Mouse (Mus musculus): Measurements from ENCODE around the gene Gnl3. TPM values are rescaled to one million over a fixed set of nuclear protein-coding genes. Genes with fewer than 3 reads are reported as not detected.
A peak's percentile ranks its signal among the peaks of the same experiment; 100 is the strongest.

Gene Gnl3
- polyA plus RNA-seq (2015; fragmentation: Nextera tagmentation; extraction: Ambion mirVana), result 127 and 134 TPM in 2 replicates

DNA sequence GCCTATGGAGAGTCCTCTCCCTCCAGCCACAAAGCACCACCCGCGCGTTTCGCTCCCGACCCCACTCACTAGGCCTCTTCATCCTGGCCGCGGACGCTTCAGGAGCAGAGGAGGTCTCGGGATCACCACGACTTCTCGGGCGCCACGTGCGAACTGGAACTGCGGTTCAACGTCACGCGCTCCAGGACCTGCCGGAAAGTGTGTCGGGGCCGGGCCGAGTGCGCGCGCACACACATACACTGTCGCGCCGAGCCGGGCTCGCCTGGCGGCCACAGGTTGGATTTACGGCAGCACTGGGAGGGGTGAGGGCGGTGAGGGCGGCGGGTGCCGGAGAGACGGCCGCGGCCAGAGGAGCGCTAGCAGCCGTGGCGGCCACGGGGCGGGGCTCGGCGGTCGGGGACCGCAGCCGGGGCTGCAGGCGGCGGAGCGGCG, at the start of gene Gnl3, which contains the start of gene Pbrm1:
Gene Gnl3 (minus strand): TSS at position 293 of the 432 bp plus-strand sequence.
Gene Pbrm1 (plus strand): TSS at position 279 of the 432 bp plus-strand sequence.
- Histone ChIP-seq H3K27ac (peak within 1 kb of the TSS; percentile 98), H3K27me3 (no peaks in the 10 kb centered on the region), H3K9me3 (replicated peaks) (no peaks in the 10 kb centered on the region), H3K4me2 (peak within 1 kb of the TSS; percentile 81), H3K9ac (peak within 1 kb of the TSS; percentile 94), H3K4me1 (peaks cover 30% of the 10 kb centered on the region), H3K36me3 (peaks cover 59% of the 10 kb centered on the region), H3K4me3 (replicated peaks) (peak within 1 kb of the TSS; percentile 88)
- peak; percentile 96 for ATAC-seq (replicated peaks; ENCODE audit: low FRiP score)
- under 1% methylated on average over 42 of the region's 53 CpGs for WGBS

DNA sequence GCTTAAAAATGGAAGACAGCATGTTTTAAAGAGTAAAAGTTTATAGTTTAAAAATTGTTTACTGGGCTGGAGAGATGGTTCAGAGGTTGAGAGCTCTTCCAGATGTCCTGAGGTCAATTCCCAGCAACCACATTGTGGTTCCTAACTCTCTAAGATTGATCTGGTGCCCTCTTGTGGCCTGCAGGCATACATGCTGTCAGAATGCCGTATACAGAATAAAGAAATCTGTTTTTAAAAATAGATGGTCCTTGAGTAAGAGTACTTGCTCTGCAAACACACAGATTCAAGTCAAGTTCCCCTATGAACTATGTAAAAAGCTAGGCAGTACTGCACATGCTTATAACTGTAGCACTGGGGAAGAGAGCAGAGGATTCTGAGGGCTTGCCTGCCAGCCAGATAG, 43.3 kb upstream of the Gnl3 start:
- no peak overlapping the region for H3K4me2 ChIP-seq
- peaks cover 85% of the 10 kb centered on the region for H3K36me3 ChIP-seq
- ATAC-seq (replicated peaks; ENCODE audit: low FRiP score), result no peak
- H3K4me3 ChIP-seq (replicated peaks), result no peak overlapping the region
- H3K27me3 ChIP-seq, result no peaks in the 10 kb centered on the region
- H3K9ac ChIP-seq, result no peak overlapping the region
- no peaks in the 10 kb centered on the region for H3K4me1 ChIP-seq
- WGBS, result 76% methylated on average over 1 of the region's 1 CpGs
- H3K9me3 ChIP-seq (replicated peaks), result no peaks in the 10 kb centered on the region
- no peak overlapping the region for H3K27ac ChIP-seq

DNA sequence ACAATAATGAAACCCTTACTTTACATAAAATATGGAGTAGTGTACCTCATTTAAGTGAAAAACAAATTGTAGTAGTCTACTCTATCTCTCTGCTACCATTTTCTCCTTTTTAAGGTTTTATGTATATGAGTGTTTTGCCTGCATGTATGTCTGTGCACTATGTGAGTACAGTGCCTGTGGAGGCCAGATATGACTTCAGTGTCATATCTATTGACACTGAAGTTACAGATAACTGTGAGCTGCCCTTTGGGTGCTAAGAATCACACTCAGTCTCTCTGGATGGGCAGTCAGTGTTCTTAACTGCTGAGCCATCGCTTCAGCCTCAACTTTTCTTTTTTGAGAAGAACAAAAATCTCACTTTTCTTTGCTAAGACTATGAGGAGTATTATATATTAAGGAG, 26.9 kb upstream of the Gnl3 start:
- no peak overlapping the region for H3K4me3 ChIP-seq (replicated peaks)
- H3K4me1 ChIP-seq, result no peaks in the 10 kb centered on the region
- peaks cover 77% of the 10 kb centered on the region for H3K36me3 ChIP-seq
- 90% methylated on average over 1 of the region's 1 CpGs for WGBS
- H3K9ac ChIP-seq, result no peak overlapping the region
- ATAC-seq (replicated peaks; ENCODE audit: low FRiP score), result no peak
- H3K9me3 ChIP-seq (replicated peaks), result no peaks in the 10 kb centered on the region
- no peak overlapping the region for H3K4me2 ChIP-seq
- H3K27me3 ChIP-seq, result no peaks in the 10 kb centered on the region
- H3K27ac ChIP-seq, result no peak overlapping the region

DNA sequence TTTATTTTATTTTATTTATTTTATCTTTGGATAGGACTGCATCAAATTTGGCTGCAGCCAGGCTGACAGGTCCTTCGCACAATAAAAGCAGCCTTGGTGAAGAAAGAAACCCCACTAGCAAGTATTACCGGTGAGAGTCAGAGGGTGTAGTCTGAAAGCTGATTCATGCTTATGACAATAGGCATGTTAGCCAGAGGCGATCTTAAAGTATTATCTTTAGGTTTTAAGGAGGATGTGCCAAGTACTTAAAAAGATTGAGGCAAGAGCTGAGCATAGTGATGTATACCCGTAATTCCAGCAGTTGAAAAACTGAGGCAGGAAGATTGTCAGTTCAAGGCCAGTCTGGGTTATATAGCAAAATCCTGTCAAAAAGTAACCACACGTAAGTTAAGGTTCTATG, 26.3 kb upstream of the Gnl3 start:
- 93% methylated on average over 5 of the region's 5 CpGs for WGBS
- Histone ChIP-seq H3K36me3 (peaks cover 74% of the 10 kb centered on the region), H3K4me3 (replicated peaks) (no peak overlapping the region), H3K9me3 (replicated peaks) (no peaks in the 10 kb centered on the region), H3K27ac (no peak overlapping the region), H3K4me2 (no peak overlapping the region), H3K9ac (no peak overlapping the region), H3K4me1 (no peaks in the 10 kb centered on the region), H3K27me3 (no peaks in the 10 kb centered on the region)
- ATAC-seq (replicated peaks; ENCODE audit: low FRiP score), result no peak

DNA sequence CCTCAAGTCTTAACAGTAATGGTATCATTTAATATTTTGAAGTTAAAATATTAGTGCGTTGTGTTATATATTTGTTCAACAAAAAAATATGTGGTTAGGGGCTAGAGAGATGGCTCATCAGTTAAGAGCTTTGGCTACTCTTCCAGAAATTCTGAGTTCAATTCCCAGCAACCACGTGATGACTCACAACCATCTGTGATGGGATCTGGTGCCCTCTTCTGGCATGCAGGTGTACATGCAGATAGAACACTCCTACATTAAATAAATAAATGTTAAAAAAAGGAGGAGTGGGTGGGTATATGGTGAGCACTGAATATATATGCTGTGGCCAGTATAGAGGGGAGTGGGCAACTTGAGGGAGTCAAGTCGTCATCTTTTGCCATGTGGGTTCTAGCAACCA, 6.8 kb upstream of the Gnl3 start:
- Histone ChIP-seq H3K4me2 (no peak overlapping the region), H3K27ac (no peak overlapping the region), H3K27me3 (no peaks in the 10 kb centered on the region), H3K4me1 (peaks cover 4% of the 10 kb centered on the region), H3K4me3 (replicated peaks) (no peak overlapping the region), H3K36me3 (peaks cover 81% of the 10 kb centered on the region), H3K9me3 (replicated peaks) (no peaks in the 10 kb centered on the region), H3K9ac (no peak overlapping the region)
- no peak for ATAC-seq (replicated peaks; ENCODE audit: low FRiP score)
- 78% methylated on average over 3 of the region's 3 CpGs for WGBS

DNA sequence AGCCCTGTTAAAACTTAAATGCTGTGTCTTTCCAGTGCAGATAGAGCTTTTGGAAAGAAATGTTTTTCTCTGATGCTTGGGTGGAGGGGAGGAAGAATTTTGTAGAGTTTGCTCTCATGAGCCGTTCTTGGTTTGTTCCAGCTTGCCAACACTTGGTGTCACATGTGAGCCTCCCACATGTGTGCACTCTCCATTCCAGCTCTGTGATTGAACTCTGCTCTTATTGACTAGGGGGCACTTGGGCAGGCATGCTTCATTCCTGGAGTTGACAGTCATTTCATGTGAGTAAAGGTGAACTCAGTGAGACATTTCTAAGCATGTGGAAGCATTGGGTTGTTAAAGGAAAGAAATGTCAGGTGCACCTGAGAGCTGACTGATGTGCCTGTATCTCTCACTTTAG, 3.6 kb upstream of the Gnl3 start:
- H3K36me3 ChIP-seq, result peaks cover 56% of the 10 kb centered on the region
- 37% methylated on average over 1 of the region's 1 CpGs for WGBS

DNA sequence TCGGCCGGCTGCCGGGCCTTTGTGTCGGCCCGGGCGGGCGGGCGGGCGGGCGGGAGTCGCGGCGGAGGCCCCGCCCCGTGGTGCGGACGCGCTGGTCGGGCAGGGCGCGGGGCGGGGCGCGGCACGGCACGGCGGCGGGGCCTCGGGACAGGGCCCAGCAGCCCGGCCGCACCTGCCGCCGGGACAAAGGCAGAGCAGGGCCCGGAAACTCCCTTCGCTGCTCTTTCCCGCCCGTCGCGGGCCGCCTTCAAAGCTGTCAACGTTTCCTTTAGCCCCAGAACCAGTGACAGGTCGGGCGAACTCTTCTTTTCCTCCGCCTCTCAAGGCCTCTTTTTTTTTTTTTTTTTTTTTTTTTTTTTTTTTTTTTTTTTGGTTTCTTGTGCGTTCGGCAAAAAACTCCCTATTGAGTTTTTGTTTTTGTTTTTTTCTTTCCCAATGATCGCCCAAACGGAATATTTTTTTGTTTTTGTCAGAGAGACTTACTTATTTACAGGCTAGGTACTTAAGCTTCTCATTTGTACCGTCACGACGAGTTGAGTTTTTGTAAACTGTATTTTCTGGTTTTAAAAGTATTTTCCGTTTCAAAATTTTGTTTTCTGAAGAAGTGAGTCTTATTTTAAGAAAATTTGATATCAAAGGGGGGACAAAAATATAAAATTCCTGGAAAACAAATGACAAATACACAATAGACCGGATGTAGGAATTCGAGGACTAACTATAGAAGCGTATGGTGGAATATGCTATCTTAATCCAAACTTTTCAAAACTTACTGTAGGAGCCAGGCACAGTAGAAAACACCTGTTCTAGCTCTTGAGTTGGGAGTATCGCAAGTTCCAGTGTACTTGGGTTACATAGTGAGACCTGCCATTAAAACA, 616 bp upstream of the Gnl3 start:
- Histone ChIP-seq H3K27ac (peak overlapping the region; percentile 98), H3K9me3 (replicated peaks) (no peaks in the 10 kb centered on the region), H3K4me1 (peaks cover 30% of the 10 kb centered on the region), H3K9ac (peak overlapping the region; percentile 94), H3K36me3 (peaks cover 58% of the 10 kb centered on the region), H3K4me2 (peak overlapping the region; percentile 81), H3K27me3 (no peaks in the 10 kb centered on the region), H3K4me3 (replicated peaks) (peak overlapping the region; percentile 88)
- WGBS, result 4% methylated on average over 36 of the region's 56 CpGs
- peak; percentile 96 for ATAC-seq (replicated peaks; ENCODE audit: low FRiP score)

More for the DNA sequence above, 3.6 kb upstream of the Gnl3 start:
- Histone ChIP-seq H3K9ac (no peak overlapping the region), H3K9me3 (replicated peaks) (no peaks in the 10 kb centered on the region), H3K4me1 (peaks cover 20% of the 10 kb centered on the region), H3K4me2 (no peak overlapping the region), H3K27me3 (no peaks in the 10 kb centered on the region), H3K27ac (no peak overlapping the region), H3K4me3 (replicated peaks) (no peak overlapping the region)
- ATAC-seq (replicated peaks; ENCODE audit: low FRiP score), result no peak

DNA sequence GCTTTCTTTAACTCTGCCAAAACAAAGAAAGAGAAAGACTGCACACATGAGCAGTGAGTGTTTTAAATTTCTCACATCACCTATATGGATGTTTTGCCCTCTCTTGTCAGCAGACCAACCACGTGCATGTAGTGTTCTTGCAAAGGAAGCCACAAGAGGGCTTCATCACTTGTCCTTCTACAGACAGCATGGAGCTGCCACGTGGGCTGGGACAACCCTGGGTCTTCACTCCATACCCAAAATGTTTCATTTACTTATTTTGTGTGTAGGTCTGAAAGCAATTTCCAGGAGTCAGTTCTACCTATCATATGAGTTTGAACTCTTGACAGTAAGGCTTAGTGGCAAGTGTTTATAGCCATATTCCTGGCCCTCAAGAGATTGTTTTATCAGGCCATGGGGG, 1.1 kb downstream of the Gnl3 start:
- WGBS, result 0% methylated on average over 2 of the region's 2 CpGs
- Histone ChIP-seq H3K36me3 (peaks cover 61% of the 10 kb centered on the region), H3K4me3 (replicated peaks) (peak overlapping the region; percentile 88), H3K9ac (peak overlapping the region; percentile 94), H3K9me3 (replicated peaks) (no peaks in the 10 kb centered on the region), H3K4me1 (peaks cover 30% of the 10 kb centered on the region), H3K4me2 (peak overlapping the region; percentile 81), H3K27me3 (no peaks in the 10 kb centered on the region), H3K27ac (0 out of 2 replicates have a peak overlapping the region, but pooled peaks have one; percentile 98)
- ATAC-seq (replicated peaks; ENCODE audit: low FRiP score), result no peak

DNA sequence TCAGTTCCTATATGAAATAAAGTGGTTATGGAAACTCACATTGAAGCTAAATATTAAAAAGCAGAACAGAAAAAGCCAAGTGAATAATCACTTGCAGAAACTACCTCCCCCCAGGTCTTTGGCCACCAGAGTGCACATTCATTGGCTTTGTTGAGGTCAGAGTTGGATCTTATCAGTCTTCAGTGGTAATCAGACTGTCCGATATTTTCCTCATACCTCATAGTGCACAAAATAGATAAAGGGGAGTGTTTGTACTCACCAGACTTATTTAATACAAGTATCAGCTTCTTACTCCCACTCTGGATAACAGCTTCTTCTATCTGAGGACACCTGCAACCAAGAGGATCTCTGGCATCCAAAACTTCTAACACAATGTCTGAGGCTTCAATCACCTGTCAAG, 2.9 kb downstream of the Gnl3 start:
- H3K27me3 ChIP-seq, result no peaks in the 10 kb centered on the region
- no peak overlapping the region for H3K9ac ChIP-seq
- no peak overlapping the region for H3K4me2 ChIP-seq
- 85% methylated on average over 1 of the region's 1 CpGs for WGBS
- ATAC-seq (replicated peaks; ENCODE audit: low FRiP score), result no peak
- H3K4me3 ChIP-seq (replicated peaks), result no peak overlapping the region
- H3K36me3 ChIP-seq, result peaks cover 68% of the 10 kb centered on the region
- no peaks in the 10 kb centered on the region for H3K9me3 ChIP-seq (replicated peaks)
- H3K4me1 ChIP-seq, result peaks cover 26% of the 10 kb centered on the region
- H3K27ac ChIP-seq, result no peak overlapping the region

DNA sequence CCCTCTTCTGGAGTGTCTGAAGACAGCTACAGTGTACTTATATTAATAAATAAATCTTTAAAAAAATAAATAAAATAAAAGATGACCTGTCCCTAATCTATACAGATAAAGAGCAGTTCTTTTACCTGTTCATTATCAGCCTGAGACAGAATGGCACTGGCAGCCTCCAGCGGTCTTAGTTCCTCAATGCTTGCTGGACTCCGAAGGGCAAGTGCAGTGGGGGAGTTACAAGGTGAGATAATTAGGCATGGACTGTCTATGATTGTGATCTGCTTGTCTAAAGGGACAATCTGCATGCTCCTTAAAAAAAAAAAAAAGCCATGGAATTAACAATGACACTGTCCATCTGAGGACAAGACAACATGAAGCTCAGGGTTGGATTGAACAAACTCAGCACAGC, 5.0 kb downstream of the Gnl3 start:
- H3K4me1 ChIP-seq, result peaks cover 16% of the 10 kb centered on the region
- no peaks in the 10 kb centered on the region for H3K9me3 ChIP-seq (replicated peaks)
- H3K4me3 ChIP-seq (replicated peaks), result no peak overlapping the region
- peaks cover 86% of the 10 kb centered on the region for H3K36me3 ChIP-seq
- 98% methylated on average over 2 of the region's 2 CpGs for WGBS
- no peaks in the 10 kb centered on the region for H3K27me3 ChIP-seq
- H3K4me2 ChIP-seq, result no peak overlapping the region
- H3K9ac ChIP-seq, result no peak overlapping the region
- H3K27ac ChIP-seq, result no peak overlapping the region
- ATAC-seq (replicated peaks; ENCODE audit: low FRiP score), result no peak

DNA sequence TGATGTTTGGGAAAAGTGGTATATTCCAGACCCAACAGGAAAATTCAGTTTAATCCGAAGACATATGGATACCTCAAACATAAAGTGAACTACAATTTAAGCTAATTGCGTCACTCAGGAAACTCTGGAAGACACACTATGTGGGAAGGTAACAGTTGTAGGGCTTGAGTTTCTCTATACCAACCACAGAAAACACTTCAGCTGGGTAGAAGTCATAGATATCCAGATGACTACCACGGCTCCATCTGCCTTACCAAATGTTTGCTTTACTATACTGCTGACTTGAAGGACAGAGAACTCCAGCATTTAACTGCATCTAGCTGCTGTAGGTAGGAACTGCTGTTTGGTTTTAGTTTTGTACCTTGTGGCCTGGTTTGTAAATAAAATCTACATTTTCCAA, 7.4 kb downstream of the Gnl3 start:
- ATAC-seq (replicated peaks; ENCODE audit: low FRiP score), result no peak
- H3K36me3 ChIP-seq, result peaks cover 95% of the 10 kb centered on the region
- no peak overlapping the region for H3K27ac ChIP-seq
- WGBS, result 96% methylated on average over 3 of the region's 3 CpGs
- H3K27me3 ChIP-seq, result no peaks in the 10 kb centered on the region
- H3K4me1 ChIP-seq, result 0 out of 2 replicates have a peak, but pooled peaks cover 3% of the 10 kb centered on the region
- no peak overlapping the region for H3K4me3 ChIP-seq (replicated peaks)
- H3K4me2 ChIP-seq, result no peak overlapping the region
- H3K9me3 ChIP-seq (replicated peaks), result no peaks in the 10 kb centered on the region
- no peak overlapping the region for H3K9ac ChIP-seq

DNA sequence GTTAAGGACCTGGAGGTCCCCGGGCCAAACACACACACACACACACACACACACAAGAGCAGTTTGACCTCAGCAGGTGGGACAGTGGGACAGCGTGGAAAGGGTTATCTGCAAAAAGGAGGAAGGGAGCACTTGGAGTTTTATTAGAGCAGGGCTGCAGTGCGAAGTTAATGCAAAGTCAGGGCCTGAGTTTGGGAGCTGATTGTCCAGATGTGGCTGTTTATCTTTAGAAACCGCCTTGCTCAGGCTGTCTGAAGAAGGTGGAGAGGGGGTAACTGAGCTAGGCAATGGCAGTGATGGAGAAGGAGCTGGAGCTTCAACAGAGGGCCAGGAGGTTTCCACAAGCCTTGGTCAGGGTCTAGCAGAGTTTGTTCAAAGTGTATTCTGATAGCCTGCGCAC, 12.2 kb downstream of the Gnl3 start:
- no peak overlapping the region for H3K4me2 ChIP-seq
- no peak overlapping the region for H3K9ac ChIP-seq
- 78% methylated on average over 5 of the region's 5 CpGs for WGBS
- ATAC-seq (replicated peaks; ENCODE audit: low FRiP score), result no peak
- no peaks in the 10 kb centered on the region for H3K27me3 ChIP-seq
- H3K27ac ChIP-seq, result no peak overlapping the region
- peaks cover 7% of the 10 kb centered on the region for H3K4me1 ChIP-seq
- H3K36me3 ChIP-seq, result peaks cover 50% of the 10 kb centered on the region
- H3K9me3 ChIP-seq (replicated peaks), result no peaks in the 10 kb centered on the region
- no peak overlapping the region for H3K4me3 ChIP-seq (replicated peaks)

Data from kidney, embryonic 15.5 days (tissue).